Mouse (Mus musculus) forebrain, embryonic 12.5 days (tissue): ENCODE measurements around the gene Kif14. TPM values are rescaled to one million over a fixed set of nuclear protein-coding genes. Genes with fewer than 3 reads are reported as not detected.

ENCODE experiments used
- ATAC-seq: fragments of 200-750 bp; cut with Nextera tagmentation; 2 replicates; pipeline ENCODE4 v1.8.0; 2017; ENCODE audit warnings: moderate TSS enrichment; ENCODE audit not compliant: low FRiP score
- H3K27ac ChIP-seq: fragments of 300-500 bp; sonication (generic); 2 replicates; pipeline ENCODE4 v1.5.1; 2016; ENCODE audit warnings: mild to moderate bottlenecking
- H3K27me3 ChIP-seq: fragments of 300-500 bp; sonication (generic); 2 replicates; pipeline ENCODE4 v1.6.1; 2016; ENCODE audit warnings: mild to moderate bottlenecking
- H3K36me3 ChIP-seq: fragments of 300-500 bp; sonication (generic); replicated peaks from 2 replicates; pipeline ENCODE4 v1.6.1; 2016; ENCODE audit warnings: mild to moderate bottlenecking
- H3K4me1 ChIP-seq: fragments of 300-500 bp; sonication (generic); 2 replicates; pipeline ENCODE4 v1.6.1; 2016
- H3K4me2 ChIP-seq: fragments of 300-500 bp; sonication (generic); 2 replicates; pipeline ENCODE4 v1.6.1; 2016; ENCODE audit warnings: mild to moderate bottlenecking, moderate library complexity
- H3K4me3 ChIP-seq: fragments of 300-500 bp; sonication (generic); replicated peaks from 2 replicates; pipeline ENCODE4 v1.5.1; 2016; ENCODE audit warnings: mild to moderate bottlenecking
- H3K9ac ChIP-seq: fragments of 300-500 bp; sonication (generic); 2 replicates; pipeline ENCODE4 v1.6.1; 2016; ENCODE audit warnings: mild to moderate bottlenecking
- H3K9me3 ChIP-seq: fragments of 300-500 bp; sonication (generic); 2 replicates; pipeline ENCODE4 v1.6.1; 2016
- WGBS: fragments of 180-500 bp; shearing (Covaris S2); methylation state at CpG from one replicate; pipeline ENCODE4 v1.1.7; 2016; 5-methylcytosine and 5-hydroxymethylcytosine counted together
- polyA plus RNA-seq: library from polyadenylated mRNA; unstranded; fragments of >200 nt; fragmentation: Nextera tagmentation; extraction: Ambion mirVana; gene quantifications from 2 replicates; pipeline ENCODE4 v1.2.1, GENCODE M21; 2016

The Kif14 gene
- polyA plus RNA-seq, 1 experiment from 2014 or later = 10.2 TPM

GRCm38 (mm10) chr1:136452421-136452820, 13.7 kb upstream of the Kif14 start:
- Histone ChIP-seq H3K4me1 (no peaks in the 10 kb centered on the region), H3K27me3 (peaks cover 17% of the 10 kb centered on the region; the same call in 1 of the 2 replicates), H3K9me3 (no peaks in the 10 kb centered on the region), H3K36me3 (no peaks in the 10 kb centered on the region), H3K4me3 (no peak overlapping the region), H3K4me2 (no peak overlapping the region), H3K27ac (no peak overlapping the region), H3K9ac (no peak overlapping the region)
- 79% methylated on average over 5 of the region's 5 CpGs for WGBS
- ATAC-seq = no peak

- H3K36me3 ChIP-seq = no peaks in the 10 kb centered on the region
- no peak for ATAC-seq
- no peak overlapping the region for H3K9ac ChIP-seq
- WGBS = 76% methylated on average over 17 of the region's 17 CpGs
- H3K4me2 ChIP-seq = no peak overlapping the region
- H3K4me3 ChIP-seq = no peak overlapping the region
- peaks cover 25% of the 10 kb centered on the region for H3K27me3 ChIP-seq
- H3K27ac ChIP-seq = no peak overlapping the region
- H3K4me1 ChIP-seq = no peaks in the 10 kb centered on the region
- H3K9me3 ChIP-seq = no peaks in the 10 kb centered on the region
These were observed 10.2 kb upstream of the Kif14 start for GRCm38 (mm10) chr1:136455756-136456585.

- H3K4me1 ChIP-seq = no peaks in the 10 kb centered on the region
These were observed 9.4 kb upstream of the Kif14 start for GRCm38 (mm10) chr1:136456741-136457140.

GRCm38 (mm10) chr1:136457403-136457802, 8.7 kb upstream of the Kif14 start:
- ATAC-seq = no peak
- no peak overlapping the region for H3K4me2 ChIP-seq
- H3K36me3 ChIP-seq = no peaks in the 10 kb centered on the region
- no peaks in the 10 kb centered on the region for H3K9me3 ChIP-seq
- no peak overlapping the region for H3K9ac ChIP-seq
- no peak overlapping the region for H3K27ac ChIP-seq
- peaks cover 25% of the 10 kb centered on the region for H3K27me3 ChIP-seq
- no peak overlapping the region for H3K4me3 ChIP-seq
- WGBS = 60% methylated on average over 4 of the region's 4 CpGs
- no peaks in the 10 kb centered on the region for H3K4me1 ChIP-seq

More at GRCm38 (mm10) chr1:136456741-136457140, 9.4 kb upstream of the Kif14 start:
- no peaks in the 10 kb centered on the region for H3K36me3 ChIP-seq
- peaks cover 25% of the 10 kb centered on the region for H3K27me3 ChIP-seq
- H3K9me3 ChIP-seq = no peaks in the 10 kb centered on the region
- H3K4me2 ChIP-seq = no peak overlapping the region
- H3K9ac ChIP-seq = no peak overlapping the region
- WGBS = 80% methylated on average over 6 of the region's 6 CpGs
- no peak overlapping the region for H3K27ac ChIP-seq
- H3K4me3 ChIP-seq = no peak overlapping the region
- ATAC-seq = no peak

GRCm38 (mm10) chr1:136458691-136459245, 7.4 kb upstream of the Kif14 start:
- Histone ChIP-seq H3K9ac (no peak overlapping the region), H3K4me2 (no peak overlapping the region), H3K9me3 (no peaks in the 10 kb centered on the region), H3K4me3 (no peak overlapping the region), H3K27ac (no peak overlapping the region), H3K27me3 (peaks cover 25% of the 10 kb centered on the region), H3K36me3 (no peaks in the 10 kb centered on the region), H3K4me1 (no peaks in the 10 kb centered on the region)
- 26% methylated on average over 9 of the region's 9 CpGs for WGBS
- ATAC-seq = no peak

GRCm38 (mm10) chr1:136462443-136462842, 3.7 kb upstream of the Kif14 start:
- no peak overlapping the region for H3K4me3 ChIP-seq
- H3K36me3 ChIP-seq = no peaks in the 10 kb centered on the region
- H3K27me3 ChIP-seq = peaks cover 8% of the 10 kb centered on the region
- no peak overlapping the region for H3K9ac ChIP-seq
- ATAC-seq = no peak
- H3K27ac ChIP-seq = no peak overlapping the region
- peaks cover 12% of the 10 kb centered on the region for H3K4me1 ChIP-seq
- no peak overlapping the region for H3K4me2 ChIP-seq
- whole genome bisulfite sequencing = 60% methylated on average over 10 of the region's 10 CpGs
- H3K9me3 ChIP-seq = no peaks in the 10 kb centered on the region

GRCm38 (mm10) chr1:136465168-136465567, 975 bp upstream of the Kif14 start:
- Histone ChIP-seq H3K4me2 (no peak overlapping the region), H3K9me3 (no peaks in the 10 kb centered on the region), H3K9ac (no peak overlapping the region), H3K4me3 (no peak overlapping the region), H3K27me3 (peaks cover 5% of the 10 kb centered on the region), H3K36me3 (peaks cover 19% of the 10 kb centered on the region), H3K4me1 (peaks cover 20% of the 10 kb centered on the region), H3K27ac (no peak overlapping the region)
- no peak for ATAC-seq

GRCm38 (mm10) chr1:136469408-136469807, 3.3 kb downstream of the Kif14 start:
- no peaks in the 10 kb centered on the region for H3K9me3 ChIP-seq
- no peak overlapping the region for H3K27ac ChIP-seq
- no peak overlapping the region for H3K4me2 ChIP-seq
- 90% methylated on average over 4 of the region's 4 CpGs for WGBS
- H3K4me3 ChIP-seq = no peak overlapping the region
- no peak overlapping the region for H3K9ac ChIP-seq
- peaks cover 47% of the 10 kb centered on the region for H3K36me3 ChIP-seq
- no peaks in the 10 kb centered on the region for H3K27me3 ChIP-seq
- H3K4me1 ChIP-seq = peaks cover 29% of the 10 kb centered on the region
- no peak for ATAC-seq

GRCm38 (mm10) chr1:136470471-136470870, 4.3 kb downstream of the Kif14 start:
- Histone ChIP-seq H3K27ac (no peak overlapping the region), H3K4me3 (no peak overlapping the region), H3K9ac (no peak overlapping the region), H3K9me3 (no peaks in the 10 kb centered on the region), H3K4me1 (peaks cover 29% of the 10 kb centered on the region), H3K4me2 (peak overlapping the region; percentile 17), H3K36me3 (peaks cover 50% of the 10 kb centered on the region), H3K27me3 (no peaks in the 10 kb centered on the region)
- whole genome bisulfite sequencing = 19% methylated on average over 6 of the region's 6 CpGs
- ATAC-seq = no peak

- no peak for ATAC-seq
- Histone ChIP-seq H3K4me2 (no peak overlapping the region), H3K27me3 (no peaks in the 10 kb centered on the region), H3K9me3 (no peaks in the 10 kb centered on the region), H3K4me3 (no peak overlapping the region), H3K36me3 (peaks cover 78% of the 10 kb centered on the region), H3K4me1 (no peaks in the 10 kb centered on the region), H3K27ac (no peak overlapping the region), H3K9ac (no peak overlapping the region)
- WGBS = 84% methylated on average over 5 of the region's 5 CpGs
These were observed 25.5 kb downstream of the Kif14 start for GRCm38 (mm10) chr1:136491681-136492080.

GRCm38 (mm10) chr1:136492232-136492631, 26.1 kb downstream of the Kif14 start:
- whole genome bisulfite sequencing = 82% methylated on average over 2 of the region's 2 CpGs
- no peak overlapping the region for H3K9ac ChIP-seq
- H3K36me3 ChIP-seq = peaks cover 78% of the 10 kb centered on the region

GRCm38 (mm10) chr1:136499317-136499716, 33.2 kb downstream of the Kif14 start:
- 93% methylated on average over 13 of the region's 13 CpGs for WGBS
- Histone ChIP-seq H3K9me3 (0 out of 2 replicates have a peak, but pooled peaks cover 4% of the 10 kb centered on the region), H3K9ac (no peak overlapping the region), H3K4me3 (no peak overlapping the region), H3K4me1 (no peaks in the 10 kb centered on the region), H3K36me3 (peaks cover 53% of the 10 kb centered on the region), H3K27ac (no peak overlapping the region), H3K4me2 (no peak overlapping the region), H3K27me3 (no peaks in the 10 kb centered on the region)
- ATAC-seq = no peak

More at GRCm38 (mm10) chr1:136492232-136492631, 26.1 kb downstream of the Kif14 start:
- Histone ChIP-seq H3K4me1 (no peaks in the 10 kb centered on the region), H3K4me2 (no peak overlapping the region), H3K9me3 (no peaks in the 10 kb centered on the region), H3K27me3 (no peaks in the 10 kb centered on the region), H3K27ac (no peak overlapping the region), H3K4me3 (no peak overlapping the region)
- no peak for ATAC-seq

GRCm38 (mm10) chr1:136502936-136503335, 36.8 kb downstream of the Kif14 start:
- Histone ChIP-seq H3K4me3 (no peak overlapping the region), H3K36me3 (peaks cover 39% of the 10 kb centered on the region), H3K27me3 (no peaks in the 10 kb centered on the region), H3K4me2 (no peak overlapping the region), H3K27ac (no peak overlapping the region), H3K4me1 (no peaks in the 10 kb centered on the region), H3K9ac (no peak overlapping the region), H3K9me3 (0 out of 2 replicates have a peak, but pooled peaks cover 4% of the 10 kb centered on the region)
- 96% methylated on average over 8 of the region's 8 CpGs for WGBS
- no peak for ATAC-seq
